Mouse (Mus musculus): ENCODE data around the gene Dlx5. TPM values are rescaled to one million over a fixed set of nuclear protein-coding genes. Genes with fewer than 3 reads are reported as not detected.

The Dlx5 gene
- polyA plus RNA-seq, 1 experiment from 2014 or later = 10.7 TPM

- H3K9me3 ChIP-seq (replicated peaks) = no peaks in the 10 kb centered on the region
- ATAC-seq (ENCODE audit: low FRiP score) = peak; percentile 76
- peak within 1 kb of the TSS; percentile 18; the same call in 1 of the 2 replicates for H3K27ac ChIP-seq
- peak within 1 kb of the TSS; percentile 59 for H3K9ac ChIP-seq
- peaks cover 20% of the 10 kb centered on the region for H3K4me1 ChIP-seq
- H3K4me3 ChIP-seq = peak within 1 kb of the TSS; percentile 41
- no peaks in the 10 kb centered on the region for H3K36me3 ChIP-seq
- H3K4me2 ChIP-seq (replicated peaks) = peak within 1 kb of the TSS; percentile 72
- peaks cover 93% of the 10 kb centered on the region for H3K27me3 ChIP-seq
- WGBS = 0% methylated on average over 21 of the region's 52 CpGs
These were observed 18.6 kb downstream of the Dlx5 start, which contains the start of gene Dlx6 for GRCm38 (mm10) chr6:6863160-6863870. Gene Dlx6, plus strand, starts transcription at chr6:6863334.

- Histone ChIP-seq H3K9me3 (replicated peaks) (no peaks in the 10 kb centered on the region), H3K4me2 (replicated peaks) (peak overlapping the region; percentile 72), H3K4me1 (peaks cover 20% of the 10 kb centered on the region), H3K36me3 (no peaks in the 10 kb centered on the region), H3K27me3 (peaks cover 93% of the 10 kb centered on the region), H3K9ac (no peak overlapping the region), H3K27ac (no peak overlapping the region), H3K4me3 (peak overlapping the region; percentile 41)
- peak; percentile 81 for ATAC-seq (ENCODE audit: low FRiP score)
- WGBS = under 1% methylated on average over 23 of the region's 23 CpGs
These were observed 19.3 kb downstream of the Dlx5 start for GRCm38 (mm10) chr6:6862611-6863010.

- H3K9ac ChIP-seq = no peak overlapping the region
- ATAC-seq (ENCODE audit: low FRiP score) = no peak
- H3K9me3 ChIP-seq (replicated peaks) = no peaks in the 10 kb centered on the region
- 4% methylated on average over 11 of the region's 11 CpGs for WGBS
- H3K4me2 ChIP-seq (replicated peaks) = peak overlapping the region; percentile 72
- no peaks in the 10 kb centered on the region for H3K36me3 ChIP-seq
- 0 out of 2 replicates have a peak overlapping the region, but pooled peaks have one; percentile 41 for H3K4me3 ChIP-seq
- peaks cover 20% of the 10 kb centered on the region for H3K4me1 ChIP-seq
- H3K27me3 ChIP-seq = peaks cover 91% of the 10 kb centered on the region
- H3K27ac ChIP-seq = no peak overlapping the region
These were observed 20.0 kb downstream of the Dlx5 start for GRCm38 (mm10) chr6:6861798-6862428.

GRCm38 (mm10) chr6:6861086-6861797 lies 20.6 kb downstream of the Dlx5 start:
- Histone ChIP-seq H3K9ac (no peak overlapping the region), H3K9me3 (replicated peaks) (no peaks in the 10 kb centered on the region), H3K27me3 (peaks cover 92% of the 10 kb centered on the region), H3K4me1 (peaks cover 23% of the 10 kb centered on the region), H3K4me2 (replicated peaks) (no peak overlapping the region), H3K4me3 (peak overlapping the region; percentile 0; the same call in 1 of the 2 replicates), H3K36me3 (no peaks in the 10 kb centered on the region), H3K27ac (no peak overlapping the region)
- no peak for ATAC-seq (ENCODE audit: low FRiP score)
- WGBS = 2% methylated on average over 21 of the region's 21 CpGs

- under 1% methylated on average over 33 of the region's 33 CpGs for WGBS
- Histone ChIP-seq H3K9ac (no peak overlapping the region), H3K4me1 (peaks cover 23% of the 10 kb centered on the region), H3K36me3 (no peaks in the 10 kb centered on the region), H3K4me2 (replicated peaks) (no peak overlapping the region; the same call in 1 of the 2 replicates), H3K9me3 (replicated peaks) (no peaks in the 10 kb centered on the region), H3K4me3 (peak overlapping the region; percentile 0; the same call in 1 of the 2 replicates), H3K27ac (no peak overlapping the region), H3K27me3 (peaks cover 91% of the 10 kb centered on the region)
- ATAC-seq (ENCODE audit: low FRiP score) = no peak
These were observed 21.3 kb downstream of the Dlx5 start for GRCm38 (mm10) chr6:6860411-6861085.

GRCm38 (mm10) chr6:6859950-6860410 lies 21.9 kb downstream of the Dlx5 start:
- Histone ChIP-seq H3K4me1 (peaks cover 23% of the 10 kb centered on the region), H3K9me3 (replicated peaks) (no peaks in the 10 kb centered on the region), H3K27me3 (peaks cover 91% of the 10 kb centered on the region), H3K4me3 (0 out of 2 replicates have a peak overlapping the region, but pooled peaks have one; percentile 0), H3K36me3 (no peaks in the 10 kb centered on the region), H3K9ac (no peak overlapping the region), H3K4me2 (replicated peaks) (no peak overlapping the region; the same call in 1 of the 2 replicates), H3K27ac (no peak overlapping the region)
- under 1% methylated on average over 21 of the region's 21 CpGs for WGBS
- no peak for ATAC-seq (ENCODE audit: low FRiP score)

GRCm38 (mm10) chr6:6859111-6859949 lies 22.6 kb downstream of the Dlx5 start:
- Histone ChIP-seq H3K36me3 (no peaks in the 10 kb centered on the region), H3K4me1 (peaks cover 23% of the 10 kb centered on the region), H3K4me3 (no peak overlapping the region), H3K9me3 (replicated peaks) (no peaks in the 10 kb centered on the region), H3K27ac (no peak overlapping the region), H3K4me2 (replicated peaks) (no peak overlapping the region; the same call in 1 of the 2 replicates), H3K27me3 (peaks cover 91% of the 10 kb centered on the region), H3K9ac (no peak overlapping the region)
- under 1% methylated on average over 19 of the region's 19 CpGs for WGBS
- no peak for ATAC-seq (ENCODE audit: low FRiP score)

- Histone ChIP-seq H3K4me2 (replicated peaks) (no peak overlapping the region), H3K36me3 (no peaks in the 10 kb centered on the region), H3K4me3 (no peak overlapping the region), H3K4me1 (peaks cover 17% of the 10 kb centered on the region), H3K27me3 (peaks cover 91% of the 10 kb centered on the region), H3K27ac (no peak overlapping the region), H3K9ac (no peak overlapping the region), H3K9me3 (replicated peaks) (no peaks in the 10 kb centered on the region)
- 0% methylated on average over 1 of the region's 1 CpGs for WGBS
- ATAC-seq (ENCODE audit: low FRiP score) = no peak
These were observed 23.3 kb downstream of the Dlx5 start for GRCm38 (mm10) chr6:6858571-6858970.

- H3K4me3 ChIP-seq = no peak overlapping the region
These were observed 24.1 kb downstream of the Dlx5 start for GRCm38 (mm10) chr6:6857766-6858165.

GRCm38 (mm10) chr6:6856881-6857280 lies 25.0 kb downstream of the Dlx5 start:
- Histone ChIP-seq H3K9ac (no peak overlapping the region), H3K4me2 (replicated peaks) (no peak overlapping the region), H3K9me3 (replicated peaks) (no peaks in the 10 kb centered on the region), H3K4me3 (no peak overlapping the region), H3K4me1 (peaks cover 6% of the 10 kb centered on the region), H3K27ac (no peak overlapping the region), H3K36me3 (no peaks in the 10 kb centered on the region), H3K27me3 (peaks cover 92% of the 10 kb centered on the region)
- ATAC-seq (ENCODE audit: low FRiP score) = no peak
- 1% methylated on average over 4 of the region's 4 CpGs for WGBS

More at GRCm38 (mm10) chr6:6857766-6858165, 24.1 kb downstream of the Dlx5 start:
- WGBS = 5% methylated on average over 2 of the region's 2 CpGs
- Histone ChIP-seq H3K4me1 (peaks cover 10% of the 10 kb centered on the region), H3K9ac (no peak overlapping the region), H3K9me3 (replicated peaks) (no peaks in the 10 kb centered on the region), H3K27ac (no peak overlapping the region), H3K4me2 (replicated peaks) (no peak overlapping the region), H3K27me3 (peaks cover 91% of the 10 kb centered on the region), H3K36me3 (no peaks in the 10 kb centered on the region)
- no peak for ATAC-seq (ENCODE audit: low FRiP score)

- H3K9ac ChIP-seq = no peak overlapping the region
- no peak overlapping the region for H3K4me2 ChIP-seq (replicated peaks)
These were observed 25.6 kb downstream of the Dlx5 start for GRCm38 (mm10) chr6:6856316-6856715.

More at GRCm38 (mm10) chr6:6856316-6856715, 25.6 kb downstream of the Dlx5 start:
- H3K27ac ChIP-seq = no peak overlapping the region
- peaks cover 96% of the 10 kb centered on the region for H3K27me3 ChIP-seq
- peaks cover 6% of the 10 kb centered on the region for H3K4me1 ChIP-seq
- H3K36me3 ChIP-seq = no peaks in the 10 kb centered on the region
- under 1% methylated on average over 20 of the region's 20 CpGs for WGBS
- H3K9me3 ChIP-seq (replicated peaks) = no peaks in the 10 kb centered on the region
- H3K4me3 ChIP-seq = no peak overlapping the region
- ATAC-seq (ENCODE audit: low FRiP score) = no peak
